8 mouse cellular contexts compared by ENCODE assay signal in genomic region chr1:34510575-34510981, GRCm38 (mm10). TPM values are rescaled to one million over a fixed set of nuclear protein-coding genes. Genes with fewer than 3 reads are reported as not detected.
DNase-seq lines count a peak whose midpoint lies in the region; ATAC-seq lines count a peak whose summit lies in the region.

No protein-coding gene starts in this region.

- no peaks in the 10 kb centered on the region for H3K36me3 ChIP-seq in hindbrain, embryonic 10.5 days
- no peaks in the 10 kb centered on the region for H3K36me3 ChIP-seq in hindbrain, embryonic 13.5 days
- H3K36me3 ChIP-seq in midbrain, embryonic 14.5 days (ENCODE audit: control insufficient read depth, insufficient read depth, low read length) = no peaks in the 10 kb centered on the region

- H3K9ac ChIP-seq in hindbrain, embryonic 13.5 days = no peak overlapping the region
- no peak overlapping the region for H3K9ac ChIP-seq in midbrain, embryonic 14.5 days (replicated peaks; ENCODE audit: low read length)

- H3K27me3 ChIP-seq in hindbrain, embryonic 10.5 days (ENCODE audit: insufficient read depth, poor library complexity, severe bottlenecking) = no peaks in the 10 kb centered on the region
- H3K27me3 ChIP-seq in hindbrain, embryonic 13.5 days = no peaks in the 10 kb centered on the region
- no peaks in the 10 kb centered on the region for H3K27me3 ChIP-seq in midbrain, embryonic 14.5 days (ENCODE audit: control insufficient read depth, insufficient read depth, low read length)

- peaks cover 9% of the 10 kb centered on the region for H3K4me1 ChIP-seq in hindbrain, embryonic 10.5 days (replicated peaks)
- H3K4me1 ChIP-seq in hindbrain, embryonic 13.5 days (replicated peaks) = peaks cover 4% of the 10 kb centered on the region; the same call in 1 of the 2 replicates
- no peaks in the 10 kb centered on the region for H3K4me1 ChIP-seq in midbrain, embryonic 14.5 days (ENCODE audit: control insufficient read depth, insufficient read depth, low read length)

- ATAC-seq in hindbrain, embryonic 13.5 days (ENCODE audit: low FRiP score) = no peak
- ATAC-seq in inflammation-experienced regulatory T-cells, adult 6 months = peak; percentile 88
- ATAC-seq in midbrain, embryonic 14.5 days (ENCODE audit: low FRiP score, low TSS enrichment) = no peak

- H3K4me2 ChIP-seq in hindbrain, embryonic 13.5 days = no peak overlapping the region
- peak overlapping the region; percentile 2; the same call in 1 of the 2 replicates for H3K4me2 ChIP-seq in midbrain, embryonic 14.5 days (ENCODE audit: low read length)

- H3K27ac ChIP-seq in hindbrain, embryonic 10.5 days = no peak overlapping the region
- H3K27ac ChIP-seq in hindbrain, embryonic 13.5 days = no peak overlapping the region
- H3K27ac ChIP-seq in midbrain, embryonic 14.5 days (replicated peaks; ENCODE audit: low read depth, low read length) = no peak overlapping the region

- no peaks in the 10 kb centered on the region for H3K9me3 ChIP-seq in hindbrain, embryonic 10.5 days
- 0 out of 2 replicates have a peak, but pooled peaks cover 6% of the 10 kb centered on the region for H3K9me3 ChIP-seq in hindbrain, embryonic 13.5 days
- no peaks in the 10 kb centered on the region for H3K9me3 ChIP-seq in midbrain, embryonic 14.5 days (ENCODE audit: control insufficient read depth, low read length)

- H3K4me3 ChIP-seq in hindbrain, embryonic 10.5 days = peak overlapping the region; percentile 28
- no peak overlapping the region for H3K4me3 ChIP-seq in hindbrain, embryonic 13.5 days
- no peak overlapping the region for H3K4me3 ChIP-seq in midbrain, embryonic 14.5 days (replicated peaks; ENCODE audit: low read depth, low read length)

- no peak for DNase-seq in hindbrain, embryonic 10.5 days (ENCODE audit: low spot score)
- DNase-seq in brain, adult 2 months (ENCODE audit: low read depth, low spot score) = peak; percentile 21
- DNase-seq in midbrain, embryonic 14.5 days = no peak
- DNase-seq in thymus, postnatal 4 days = peak; percentile 33
- DNase-seq in layer of hippocampus, adult 8-10 months (ENCODE audit: low spot score in 2 of 2) = no peak
- DNase-seq in MN1 (ENCODE audit: low spot score) = no peak

- WGBS in hindbrain, embryonic 10.5 days = 8% methylated on average over 7 of the region's 7 CpGs
- WGBS in hindbrain, embryonic 13.5 days = 6% methylated on average over 7 of the region's 7 CpGs
- 10% methylated on average over 7 of the region's 7 CpGs for WGBS in midbrain, embryonic 14.5 days

RNA-seq across cellular contexts. Expression of gene Prss39, which starts 12.4 kb away (rescaled TPM):
- not detected in 2 replicates for polyA plus RNA-seq in hindbrain, embryonic 10.5 days (2016; fragmentation: Nextera tagmentation; extraction: Ambion mirVana)
- polyA plus RNA-seq in hindbrain, embryonic 13.5 days (2015; fragmentation: Nextera tagmentation; extraction: Ambion mirVana) = not detected in 2 replicates
- polyA plus RNA-seq in inflammation-experienced regulatory T-cells, adult 6 months (2017; shearing (Covaris generic)) = not detected
- not detected in 2 replicates for polyA plus RNA-seq in midbrain, embryonic 14.5 days (2014; fragmentation: Nextera tagmentation; extraction: Ambion mirVana)
- total RNA-seq in layer of hippocampus, adult 8-10 months (2022) = not detected

RNA-seq across cellular contexts. Expression of gene Cfc1, which starts 24.9 kb away (rescaled TPM):
- polyA plus RNA-seq in hindbrain, embryonic 10.5 days (2016; fragmentation: Nextera tagmentation; extraction: Ambion mirVana) = not detected in 2 replicates
- polyA plus RNA-seq in hindbrain, embryonic 13.5 days (2015; fragmentation: Nextera tagmentation; extraction: Ambion mirVana) = not detected in 2 replicates
- under 1 TPM in 1 of 3 experiments, not detected in 2; 0.59 TPM for polyA plus RNA-seq in inflammation-experienced regulatory T-cells, adult 6 months (2017; shearing (Covaris generic))
- polyA plus RNA-seq in midbrain, embryonic 14.5 days (2014; fragmentation: Nextera tagmentation; extraction: Ambion mirVana) = not detected in 2 replicates
- not detected for total RNA-seq in layer of hippocampus, adult 8-10 months (2022)

RNA-seq across cellular contexts. Expression of gene Prss40, which starts 50.2 kb away (rescaled TPM):
- polyA plus RNA-seq in hindbrain, embryonic 10.5 days (2016; fragmentation: Nextera tagmentation; extraction: Ambion mirVana) = not detected in 2 replicates
- polyA plus RNA-seq in hindbrain, embryonic 13.5 days (2015; fragmentation: Nextera tagmentation; extraction: Ambion mirVana) = 0.17 TPM in 1 of 2 replicates, not detected in the other
- not detected for polyA plus RNA-seq in inflammation-experienced regulatory T-cells, adult 6 months (2017; shearing (Covaris generic))
- not detected in 2 replicates for polyA plus RNA-seq in midbrain, embryonic 14.5 days (2014; fragmentation: Nextera tagmentation; extraction: Ambion mirVana)
- total RNA-seq in layer of hippocampus, adult 8-10 months (2022) = not detected

RNA-seq across cellular contexts. Expression of gene Ptpn18, which starts 51.0 kb away (rescaled TPM):
- polyA plus RNA-seq in hindbrain, embryonic 10.5 days (2016; fragmentation: Nextera tagmentation; extraction: Ambion mirVana) = 8.0 and 10.9 TPM in 2 replicates
- 7.4 and 8.2 TPM in 2 replicates for polyA plus RNA-seq in hindbrain, embryonic 13.5 days (2015; fragmentation: Nextera tagmentation; extraction: Ambion mirVana)
- polyA plus RNA-seq in inflammation-experienced regulatory T-cells, adult 6 months (2017; shearing (Covaris generic)) = 100 to 1,000 TPM; 161 to 189 (median 165) TPM
- polyA plus RNA-seq in midbrain, embryonic 14.5 days (2014; fragmentation: Nextera tagmentation; extraction: Ambion mirVana) = 3.0 and 4.0 TPM in 2 replicates
- 10 to 100 TPM in 1 of 4 experiments, 1 to 10 TPM in 3; 5.0 to 11.9 (median 8.9) TPM for total RNA-seq in layer of hippocampus, adult 8-10 months (2022)

Comparison
In these comparisons a context has a peak if more than half of its experiments do, and no peak if none do; other contexts are left out.
1. DNase-seq: peak in brain, adult 2 months (single experiment) and thymus, postnatal 4 days (single experiment); none in hindbrain, embryonic 10.5 days (single experiment), midbrain, embryonic 14.5 days (single experiment), layer of hippocampus, adult 8-10 months (0 of 2) and MN1 (single experiment).